Mouse (Mus musculus) spleen, adult 2 months (tissue): ENCODE measurements around the gene Zbtb14. TPM values are rescaled to one million over a fixed set of nuclear protein-coding genes. Genes with fewer than 3 reads are reported as not detected.

Experiments used
- DNase-seq, 2 experiments: peaks; one replicate each; pipeline versions ENCODE4 v3.0.0 to v3.0.0-alpha.2; 2012 to 2021; ENCODE audit warnings: low spot score in 2 of 2, low read depth in 1 of 2
- H3K27ac ChIP-seq: fragments of 200-500 bp; 2 replicates; pipeline ENCODE4 v1.5.1; 2012; ENCODE audit warnings: low read length, inconsistent platforms; ENCODE audit not compliant: insufficient read depth
- H3K27me3 ChIP-seq: fragments of 200-500 bp; 2 replicates; pipeline ENCODE4 v1.6.1; 2012; ENCODE audit warnings: mild to moderate bottlenecking, moderate library complexity, low read length, inconsistent platforms; ENCODE audit not compliant: control insufficient read depth, insufficient read depth
- H3K36me3 ChIP-seq: fragments of 200-500 bp; 2 replicates; pipeline ENCODE4 v1.6.1; 2012; ENCODE audit warnings: mild to moderate bottlenecking, low read length, inconsistent platforms; ENCODE audit not compliant: control insufficient read depth, insufficient read depth
- H3K4me1 ChIP-seq: fragments of 200-500 bp; 2 replicates; pipeline ENCODE4 v1.6.1; 2011; ENCODE audit warnings: inconsistent platforms; ENCODE audit not compliant: control insufficient read depth, insufficient read depth, insufficient read length
- H3K4me3 ChIP-seq: fragments of 200-500 bp; 2 replicates; pipeline ENCODE4 v1.5.1; 2011; ENCODE audit warnings: mild to moderate bottlenecking, inconsistent platforms; ENCODE audit not compliant: insufficient read depth, insufficient read length; ENCODE audit errors: extremely low read depth
- CTCF ChIP-seq: fragments of 200-500 bp; IDR thresholded peaks from 2 replicates; pipeline ENCODE4 v1.5.1; 2011; ENCODE audit warnings: mild to moderate bottlenecking, inconsistent platforms; ENCODE audit not compliant: insufficient read depth, insufficient read length, insufficient replicate concordance; ENCODE audit errors: extremely low read depth
- POLR2A ChIP-seq: fragments of 200-500 bp; IDR thresholded peaks from 2 replicates; pipeline ENCODE4 v1.6.1; 2011; ENCODE audit warnings: low read depth, low read length, inconsistent platforms
- WGBS: fragments of 180-500 bp; shearing (Covaris S2); methylation state at CpG from one replicate; pipeline ENCODE4 v1.1.7; 2018; 5-methylcytosine and 5-hydroxymethylcytosine counted together
- polyA plus RNA-seq: library from polyadenylated mRNA; depleted of rRNA; stranded (reverse); fragments of >200 nt; gene quantifications from 2 replicates; pipeline ENCODE4 v1.2.3, GENCODE M21; 2012

The Zbtb14 gene
- polyA plus RNA-seq, 1 experiment, result 2.6 TPM

DNA sequence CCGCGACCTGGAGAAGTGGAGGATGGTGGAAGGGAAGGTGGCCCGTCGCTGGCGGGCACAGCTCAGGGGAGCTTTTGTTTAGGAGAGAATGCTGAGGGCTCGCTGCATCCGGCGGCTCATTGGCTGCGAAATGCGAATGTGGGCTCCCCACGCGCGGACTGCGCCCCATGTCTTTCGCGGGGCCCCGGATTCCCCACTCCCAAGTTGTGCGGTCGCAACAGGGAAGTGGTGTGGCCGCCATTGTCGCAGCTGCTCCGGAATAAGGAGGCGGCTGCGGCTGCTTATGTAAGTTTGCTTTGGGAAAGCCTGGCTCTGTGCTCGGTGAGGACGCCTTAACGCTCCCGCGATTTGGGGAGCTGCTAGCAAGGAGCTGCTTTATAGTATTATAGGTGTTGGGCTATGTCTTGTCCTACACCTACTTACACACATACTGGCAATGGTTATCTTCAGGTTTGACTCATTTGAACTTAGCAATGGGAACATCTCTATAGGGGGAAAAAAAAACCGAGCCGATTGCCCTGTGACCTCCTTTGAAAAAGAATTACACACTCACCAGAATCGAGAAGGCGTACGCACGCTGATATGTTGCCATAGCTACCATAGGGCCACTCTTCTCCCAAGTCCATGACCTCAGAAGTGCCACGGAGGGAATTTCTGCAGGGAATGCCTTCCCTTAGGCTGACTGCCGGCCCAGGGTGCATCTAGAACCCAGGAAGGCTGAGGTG is 1.3 kb downstream of the Zbtb14 start:
- H3K36me3 ChIP-seq, result peaks cover 10% of the 10 kb centered on the region
- H3K4me3 ChIP-seq, result peak overlapping the region; percentile 95
- no peaks in the 10 kb centered on the region for H3K27me3 ChIP-seq
- peak overlapping the region; percentile 96 for H3K27ac ChIP-seq
- under 1% methylated on average over 37 of the region's 37 CpGs for WGBS
- H3K4me1 ChIP-seq, result no peaks in the 10 kb centered on the region; the same call in none of the 2 replicates
- DNase-seq, result peak in 1 of 2 experiments; percentile 40
- TF ChIP-seq CTCF, result no peak
- TF ChIP-seq POLR2A, result no peak

GRCm38 (mm10) chr17:69396147-69397033 is 13.5 kb downstream of the Zbtb14 start:
- Histone ChIP-seq H3K27me3 (no peaks in the 10 kb centered on the region), H3K27ac (peak overlapping the region; percentile 71), H3K4me1 (no peaks in the 10 kb centered on the region; the same call in 1 of the 2 replicates), H3K4me3 (peak overlapping the region; percentile 52; the same call in 1 of the 2 replicates), H3K36me3 (no peaks in the 10 kb centered on the region)
- TF ChIP-seq POLR2A (no peak), CTCF (0 out of 2 replicates have a peak, but pooled peaks have one; percentile 5)
- DNase-seq, result peak in 1 of 2 experiments; percentile 47
- 5% methylated on average over 16 of the region's 16 CpGs for WGBS

- WGBS, result 76% methylated on average over 5 of the region's 5 CpGs
- no peaks in the 10 kb centered on the region; the same call in 1 of the 2 replicates for H3K4me1 ChIP-seq
- no peaks in the 10 kb centered on the region for H3K36me3 ChIP-seq
- DNase-seq, result no peak
- TF ChIP-seq CTCF, result no peak
- no peak for TF ChIP-seq POLR2A
- H3K4me3 ChIP-seq, result no peak overlapping the region
- H3K27ac ChIP-seq, result no peak overlapping the region
- H3K27me3 ChIP-seq, result no peaks in the 10 kb centered on the region
Observed at GRCm38 (mm10) chr17:69397163-69397562, 14.3 kb downstream of the Zbtb14 start.

DNA sequence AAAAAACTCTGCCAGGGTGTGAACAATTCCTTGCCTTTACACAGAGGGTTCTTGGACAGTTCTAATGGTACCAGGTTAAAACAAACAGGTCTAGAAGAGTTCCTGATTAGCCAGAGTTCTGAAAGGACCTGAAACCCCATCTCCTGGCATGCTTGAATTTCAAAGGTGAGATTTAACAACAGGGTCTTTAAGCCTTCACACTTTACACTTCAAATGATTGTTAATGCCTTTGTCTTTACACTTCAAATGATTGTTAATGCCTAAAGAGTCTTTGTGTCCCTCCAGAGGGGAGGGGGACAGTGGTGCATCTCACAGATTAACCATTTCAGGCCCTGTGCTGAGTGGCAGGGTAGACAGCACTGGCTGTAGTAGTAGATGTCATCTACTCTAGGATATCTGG is 15.2 kb downstream of the Zbtb14 start:
- Histone ChIP-seq H3K27ac (no peak overlapping the region), H3K36me3 (no peaks in the 10 kb centered on the region), H3K27me3 (no peaks in the 10 kb centered on the region), H3K4me3 (no peak overlapping the region), H3K4me1 (no peaks in the 10 kb centered on the region; the same call in 1 of the 2 replicates)
- DNase-seq, result no peak
- TF ChIP-seq POLR2A (no peak), CTCF (no peak)

DNA sequence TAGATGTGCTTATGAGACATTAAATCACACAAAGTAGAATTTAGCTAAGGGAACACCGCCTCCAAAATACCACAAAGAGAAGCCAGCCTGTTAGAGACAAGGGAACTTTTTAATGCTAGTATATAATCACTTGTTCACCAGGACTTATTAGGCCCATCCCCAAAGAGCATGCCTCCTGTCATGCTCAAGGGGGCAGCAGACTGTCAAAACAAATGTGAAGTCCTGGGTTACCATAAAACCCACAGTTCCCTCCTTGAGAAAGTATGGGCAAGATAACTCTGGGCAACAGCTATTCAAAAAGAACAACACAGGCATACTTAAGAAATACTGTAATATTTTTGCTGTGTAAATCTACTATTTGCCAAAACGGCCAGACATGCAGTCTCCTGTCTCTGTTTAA is 18.3 kb downstream of the Zbtb14 start:
- TF ChIP-seq POLR2A (no peak), CTCF (no peak; the same call in 1 of the 2 replicates)
- no peak for DNase-seq
- H3K4me1 ChIP-seq, result no peaks in the 10 kb centered on the region; the same call in 1 of the 2 replicates
- H3K27ac ChIP-seq, result no peak overlapping the region
- H3K36me3 ChIP-seq, result no peaks in the 10 kb centered on the region
- 70% methylated on average over 2 of the region's 2 CpGs for WGBS
- no peaks in the 10 kb centered on the region for H3K27me3 ChIP-seq
- H3K4me3 ChIP-seq, result no peak overlapping the region

- Histone ChIP-seq H3K36me3 (no peaks in the 10 kb centered on the region), H3K27me3 (no peaks in the 10 kb centered on the region), H3K4me1 (no peaks in the 10 kb centered on the region), H3K4me3 (no peak overlapping the region), H3K27ac (no peak overlapping the region)
- DNase-seq, result no peak
- TF ChIP-seq POLR2A, result no peak
- TF ChIP-seq CTCF, result no peak
Observed at GRCm38 (mm10) chr17:69416163-69416562, 33.3 kb downstream of the Zbtb14 start.
